32 mouse cellular contexts compared by ENCODE assay signal in the genomic region with DNA sequence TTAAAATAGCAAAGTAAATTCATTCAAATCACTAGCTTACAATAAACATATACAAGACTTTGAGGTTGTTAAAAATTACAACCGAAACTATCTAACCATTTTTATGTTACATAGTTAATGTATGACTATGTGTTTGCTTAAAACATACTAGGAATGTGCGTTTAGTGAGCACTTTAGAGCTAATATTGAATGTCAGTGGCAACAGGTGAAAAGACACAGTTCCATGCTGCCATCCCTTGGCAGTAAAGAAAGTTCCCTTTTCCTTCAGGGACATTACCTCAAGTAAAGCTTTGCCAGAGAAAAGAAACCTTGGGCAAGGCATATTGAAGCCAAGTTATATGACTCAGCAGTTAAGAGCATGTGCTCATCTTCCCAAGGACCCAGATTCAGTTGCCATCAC.
DNase-seq lines count a peak whose midpoint lies in the region; ATAC-seq lines count a peak whose summit lies in the region.
"Had no signal": no experiment of that assay in that cellular context is flagged by ENCODE, and none has a peak within 500 bp of the region (broad histone marks: within the 10 kb centered on the region; RNA-seq: fewer than 3 reads in every experiment).

No protein-coding gene starts in this region.

- H3K4me2 ChIP-seq in lung, embryonic 16.5 days (ENCODE audit: low read depth, low read length): no peak overlapping the region
- H3K4me2 ChIP-seq: embryonic facial prominence, embryonic 13.5 days; forebrain, embryonic 15.5 days; heart, embryonic 13.5 days; hindbrain, embryonic 15.5 days; lung, embryonic 15.5 days; midbrain, embryonic 11.5 days had no signal

- H3K9ac ChIP-seq in lung, embryonic 16.5 days (ENCODE audit: low read length): no peak overlapping the region
- H3K9ac ChIP-seq: embryonic facial prominence, embryonic 13.5 days; forebrain, embryonic 15.5 days; heart, embryonic 13.5 days; hindbrain, embryonic 15.5 days; liver, embryonic 14.5 days; lung, embryonic 15.5 days had no signal

- no peak overlapping the region for H3K27ac ChIP-seq in lung, embryonic 16.5 days (ENCODE audit: low read length)
- H3K27ac ChIP-seq: embryonic facial prominence, embryonic 13.5 days; forebrain, embryonic 10.5 days; forebrain, embryonic 15.5 days; gastrocnemius, adult 2 months; heart, embryonic 13.5 days; hindbrain, embryonic 10.5 days; hindbrain, embryonic 15.5 days; liver, embryonic 14.5 days; lung, embryonic 15.5 days had no signal

- H3K4me1 ChIP-seq in lung, embryonic 16.5 days (replicated peaks; ENCODE audit: control insufficient read depth, insufficient read depth, low read length): 0 out of 2 replicates have a peak, but pooled peaks cover 3% of the 10 kb centered on the region
- H3K4me1 ChIP-seq: heart, embryonic 13.5 days; hindbrain, embryonic 15.5 days had no signal

- peak; percentile 57; the same call in 1 of the 2 replicates for ATAC-seq in lung, embryonic 16.5 days (ENCODE audit: low read depth)
- ATAC-seq: activated CD4-positive, CD25-positive, alpha-beta regulatory T cell, adult 4 months; forebrain, embryonic 15.5 days; inflammation-experienced regulatory T-cells, adult 6 months; midbrain, embryonic 16.5 days had no signal

- 44% methylated on average over 2 of the region's 2 CpGs for WGBS in lung, embryonic 16.5 days

- peak; percentile 10 for DNase-seq in adrenal gland, adult 2 months
- no peak for DNase-seq in adrenal gland, postnatal 14 days
- no peak for DNase-seq in lung, adult 18-20 months
- peak; percentile 2 for DNase-seq in ZHBTc4 (ENCODE audit: low read depth, low spot score)
- DNase-seq in gastrocnemius, postnatal 4 days (ENCODE audit: low spot score in 2 of 2): no peak
- no peak for DNase-seq in thymus, postnatal 0 days (ENCODE audit: low spot score)
- DNase-seq: adrenal gland, adult 8-10 months; cerebellum, adult 8-10 months; cerebellum, postnatal 36 days; gastrocnemius, adult 2 months; gastrocnemius, postnatal 36 days; heart, postnatal 10 days; kidney, adult 8-10 months; kidney, postnatal 10 days; layer of hippocampus, adult 9-11 months; liver; spleen, adult 18-20 months; thymus, adult 18-20 months; thymus, postnatal 4 days had no signal

- H3K9me3 ChIP-seq in lung, embryonic 16.5 days (ENCODE audit: control insufficient read depth, low read length): no peaks in the 10 kb centered on the region
- H3K9me3 ChIP-seq: embryonic facial prominence, embryonic 13.5 days; forebrain, embryonic 10.5 days; forebrain, embryonic 15.5 days; heart, embryonic 13.5 days; hindbrain, embryonic 10.5 days; hindbrain, embryonic 15.5 days; lung, embryonic 15.5 days had no signal

- no peak overlapping the region for H3K4me3 ChIP-seq in lung, embryonic 16.5 days (ENCODE audit: low read length)
- H3K4me3 ChIP-seq: embryonic facial prominence, embryonic 13.5 days; forebrain, embryonic 10.5 days; forebrain, embryonic 15.5 days; gastrocnemius, adult 2 months; heart, embryonic 13.5 days; hindbrain, embryonic 10.5 days; hindbrain, embryonic 15.5 days; lung, embryonic 15.5 days had no signal

- no peaks in the 10 kb centered on the region for H3K36me3 ChIP-seq in lung, embryonic 16.5 days (ENCODE audit: control insufficient read depth, insufficient read depth, low read length)
- H3K36me3 ChIP-seq: embryonic facial prominence, embryonic 13.5 days; forebrain, embryonic 10.5 days; forebrain, embryonic 15.5 days; heart, embryonic 13.5 days; hindbrain, embryonic 10.5 days; hindbrain, embryonic 15.5 days; lung, embryonic 15.5 days had no signal

- no peaks in the 10 kb centered on the region for H3K27me3 ChIP-seq in lung, embryonic 16.5 days (ENCODE audit: control insufficient read depth, insufficient read depth, low read depth, low read length)
- H3K27me3 ChIP-seq: embryonic facial prominence, embryonic 13.5 days; forebrain, embryonic 15.5 days; heart, embryonic 13.5 days; hindbrain, embryonic 15.5 days; lung, embryonic 15.5 days had no signal

Comparison
In these comparisons a context has a peak if more than half of its experiments do, and no peak if none do; other contexts are left out.
1. DNase-seq: peak in adrenal gland, adult 2 months (single experiment) and ZHBTc4 (single experiment); none in adrenal gland, postnatal 14 days (single experiment), lung, adult 18-20 months (0 of 2), gastrocnemius, postnatal 4 days (0 of 2) and thymus, postnatal 0 days (single experiment).